Mouse (Mus musculus): ENCODE measurements around the gene Myh13.

- TF ChIP-seq CTCF (IDR thresholded peaks at IDR 0.05; ENCODE audit: borderline replicate concordance, extremely low read depth, insufficient read depth, insufficient read length): no peak
- no peak for TF ChIP-seq POLR2A (IDR thresholded peaks at IDR 0.05; ENCODE audit: borderline replicate concordance, extremely low read depth, insufficient read depth, insufficient read length, poor library complexity, severe bottlenecking)
Observed at GRCm38 (mm10) chr11:67414346-67414940, 93.0 kb downstream of the Myh13 start.
